Mouse (Mus musculus): Measurements from ENCODE around the gene Zfp277. TPM values are rescaled to one million over a fixed set of nuclear protein-coding genes. Genes with fewer than 3 reads are reported as not detected.

Gene Zfp277
- polyA plus RNA-seq, 1 experiment from 2014 or later = 21.3 TPM

- Histone ChIP-seq H3K4me3 (ENCODE audit: low read depth, low read length) (no peak overlapping the region), H3K9ac (ENCODE audit: low read length) (no peak overlapping the region), H3K9me3 (ENCODE audit: control insufficient read depth, low read length) (no peaks in the 10 kb centered on the region), H3K36me3 (ENCODE audit: control insufficient read depth, insufficient read depth, low read length) (no peaks in the 10 kb centered on the region), H3K4me2 (replicated peaks; ENCODE audit: low read depth) (no peak overlapping the region), H3K4me1 (replicated peaks; ENCODE audit: control insufficient read depth, insufficient read depth) (0 out of 2 replicates have a peak, but pooled peaks cover 3% of the 10 kb centered on the region), H3K27ac (replicated peaks) (no peak overlapping the region), H3K27me3 (ENCODE audit: control insufficient read depth, insufficient read depth, low read length) (no peaks in the 10 kb centered on the region)
- 39% methylated on average over 2 of the region's 2 CpGs for WGBS
- TF ChIP-seq CTCF (IDR thresholded peaks at IDR 0.05; ENCODE audit: low read depth) (no peak), EP300 (optimal IDR thresholded peaks at IDR 0.05) (no peak)
- DNase-seq (ENCODE audit: low spot score) (no peak), ATAC-seq (ENCODE audit: low FRiP score, low TSS enrichment) (no peak)
Measured at GRCm38 (mm10) chr12:40473709-40474108, 28.0 kb upstream of the Zfp277 start.

- WGBS = 38% methylated on average over 11 of the region's 11 CpGs
- Histone ChIP-seq H3K27me3 (ENCODE audit: control insufficient read depth, insufficient read depth, low read length) (no peaks in the 10 kb centered on the region), H3K4me1 (replicated peaks; ENCODE audit: control insufficient read depth, insufficient read depth) (no peaks in the 10 kb centered on the region), H3K4me3 (ENCODE audit: low read depth, low read length) (0 out of 2 replicates have a peak overlapping the region, but pooled peaks have one; percentile 0), H3K9ac (ENCODE audit: low read length) (no peak overlapping the region), H3K9me3 (ENCODE audit: control insufficient read depth, low read length) (no peaks in the 10 kb centered on the region), H3K36me3 (ENCODE audit: control insufficient read depth, insufficient read depth, low read length) (no peaks in the 10 kb centered on the region), H3K4me2 (replicated peaks; ENCODE audit: low read depth) (peak overlapping the region; percentile 42), H3K27ac (replicated peaks) (0 out of 2 replicates have a peak overlapping the region, but pooled peaks have one; percentile 35)
- DNase-seq (ENCODE audit: low spot score) = no peak
- TF ChIP-seq EP300 (optimal IDR thresholded peaks at IDR 0.05) (no peak), CTCF (IDR thresholded peaks at IDR 0.05; ENCODE audit: low read depth) (no peak)
- no peak for ATAC-seq (ENCODE audit: low FRiP score, low TSS enrichment)
Measured at GRCm38 (mm10) chr12:40471649-40472399, 26.1 kb upstream of the Zfp277 start.

GRCm38 (mm10) chr12:40469009-40469408, 23.3 kb upstream of the Zfp277 start:
- H3K36me3 ChIP-seq (ENCODE audit: control insufficient read depth, insufficient read depth, low read length) = no peaks in the 10 kb centered on the region
- no peak overlapping the region for H3K4me3 ChIP-seq (ENCODE audit: low read depth, low read length)
- no peak for TF ChIP-seq EP300 (optimal IDR thresholded peaks at IDR 0.05)
- no peak for TF ChIP-seq CTCF (IDR thresholded peaks at IDR 0.05; ENCODE audit: low read depth)
- H3K4me1 ChIP-seq (replicated peaks; ENCODE audit: control insufficient read depth, insufficient read depth) = no peaks in the 10 kb centered on the region
- no peaks in the 10 kb centered on the region for H3K27me3 ChIP-seq (ENCODE audit: control insufficient read depth, insufficient read depth, low read length)
- ATAC-seq (ENCODE audit: low FRiP score, low TSS enrichment) (no peak), DNase-seq (ENCODE audit: low spot score) (no peak)
- H3K27ac ChIP-seq (replicated peaks) = no peak overlapping the region
- WGBS = 71% methylated on average over 5 of the region's 5 CpGs
- no peaks in the 10 kb centered on the region for H3K9me3 ChIP-seq (ENCODE audit: control insufficient read depth, low read length)
- no peak overlapping the region for H3K4me2 ChIP-seq (replicated peaks; ENCODE audit: low read depth)
- H3K9ac ChIP-seq (ENCODE audit: low read length) = no peak overlapping the region

GRCm38 (mm10) chr12:40468235-40468634, 22.5 kb upstream of the Zfp277 start:
- H3K4me1 ChIP-seq (replicated peaks; ENCODE audit: control insufficient read depth, insufficient read depth) = no peaks in the 10 kb centered on the region
- no peak overlapping the region for H3K27ac ChIP-seq (replicated peaks)
- no peak overlapping the region for H3K4me3 ChIP-seq (ENCODE audit: low read depth, low read length)
- no peak overlapping the region for H3K9ac ChIP-seq (ENCODE audit: low read length)
- 79% methylated on average over 4 of the region's 4 CpGs for WGBS
- H3K4me2 ChIP-seq (replicated peaks; ENCODE audit: low read depth) = no peak overlapping the region
- H3K27me3 ChIP-seq (ENCODE audit: control insufficient read depth, insufficient read depth, low read length) = no peaks in the 10 kb centered on the region
- no peaks in the 10 kb centered on the region for H3K9me3 ChIP-seq (ENCODE audit: control insufficient read depth, low read length)
- ATAC-seq (ENCODE audit: low FRiP score, low TSS enrichment) (no peak), DNase-seq (ENCODE audit: low spot score) (no peak)
- TF ChIP-seq CTCF (IDR thresholded peaks at IDR 0.05; ENCODE audit: low read depth) (no peak), EP300 (optimal IDR thresholded peaks at IDR 0.05) (no peak)
- H3K36me3 ChIP-seq (ENCODE audit: control insufficient read depth, insufficient read depth, low read length) = no peaks in the 10 kb centered on the region

- H3K27ac ChIP-seq (replicated peaks) = no peak overlapping the region
- TF ChIP-seq CTCF (IDR thresholded peaks at IDR 0.05; ENCODE audit: low read depth) (no peak), EP300 (optimal IDR thresholded peaks at IDR 0.05) (no peak)
- H3K9me3 ChIP-seq (ENCODE audit: control insufficient read depth, low read length) = no peaks in the 10 kb centered on the region
- H3K9ac ChIP-seq (ENCODE audit: low read length) = no peak overlapping the region
- H3K27me3 ChIP-seq (ENCODE audit: control insufficient read depth, insufficient read depth, low read length) = no peaks in the 10 kb centered on the region
- ATAC-seq (ENCODE audit: low FRiP score, low TSS enrichment) (no peak), DNase-seq (ENCODE audit: low spot score) (no peak)
- H3K4me3 ChIP-seq (ENCODE audit: low read depth, low read length) = no peak overlapping the region
- H3K4me1 ChIP-seq (replicated peaks; ENCODE audit: control insufficient read depth, insufficient read depth) = no peaks in the 10 kb centered on the region
- H3K36me3 ChIP-seq (ENCODE audit: control insufficient read depth, insufficient read depth, low read length) = no peaks in the 10 kb centered on the region
- 71% methylated on average over 6 of the region's 6 CpGs for WGBS
- H3K4me2 ChIP-seq (replicated peaks; ENCODE audit: low read depth) = no peak overlapping the region
Measured at GRCm38 (mm10) chr12:40464282-40464681, 18.6 kb upstream of the Zfp277 start.

- Histone ChIP-seq H3K4me1 (replicated peaks; ENCODE audit: control insufficient read depth, insufficient read depth) (no peaks in the 10 kb centered on the region), H3K36me3 (ENCODE audit: control insufficient read depth, insufficient read depth, low read length) (no peaks in the 10 kb centered on the region), H3K27me3 (ENCODE audit: control insufficient read depth, insufficient read depth, low read length) (no peaks in the 10 kb centered on the region), H3K4me2 (replicated peaks; ENCODE audit: low read depth) (no peak overlapping the region), H3K4me3 (ENCODE audit: low read depth, low read length) (no peak overlapping the region), H3K9ac (ENCODE audit: low read length) (no peak overlapping the region), H3K9me3 (ENCODE audit: control insufficient read depth, low read length) (no peaks in the 10 kb centered on the region), H3K27ac (replicated peaks) (no peak overlapping the region)
- ATAC-seq (ENCODE audit: low FRiP score, low TSS enrichment) (no peak), DNase-seq (ENCODE audit: low spot score) (no peak)
- 63% methylated on average over 2 of the region's 2 CpGs for WGBS
- TF ChIP-seq CTCF (IDR thresholded peaks at IDR 0.05; ENCODE audit: low read depth) (no peak), EP300 (optimal IDR thresholded peaks at IDR 0.05) (no peak)
Measured at GRCm38 (mm10) chr12:40463828-40464227, 18.1 kb upstream of the Zfp277 start.
